Mouse (Mus musculus): Measurements from ENCODE around the gene Sulf2. TPM values are rescaled to one million over a fixed set of nuclear protein-coding genes. Genes with fewer than 3 reads are reported as not detected.
A peak's percentile ranks its signal among the peaks of the same experiment; 100 is the strongest.

Sulf2 gene
- 233 and 235 TPM in 2 replicates for polyA plus RNA-seq (2014; fragmentation: Nextera tagmentation; extraction: Ambion mirVana)

DNA sequence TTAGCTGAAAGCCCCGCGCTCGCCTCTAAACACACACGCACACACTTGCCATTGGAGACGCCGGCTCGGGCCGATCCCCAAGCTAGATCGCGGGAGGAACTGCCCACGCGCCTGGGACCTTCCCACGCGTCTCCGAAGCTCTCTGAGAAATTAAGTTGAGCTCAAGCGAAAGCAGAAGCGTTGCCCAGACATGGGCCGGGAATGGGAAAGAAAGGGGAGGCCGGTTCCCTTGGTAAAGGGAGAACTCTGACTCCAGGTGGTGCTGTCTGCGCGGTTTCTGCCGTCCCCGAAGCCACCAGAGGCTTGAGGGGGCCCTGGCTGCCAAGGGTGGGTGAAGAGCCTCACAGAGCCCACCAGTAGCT lies at the start of gene Sulf2:
Sulf2 (minus strand) TSS at position 210 of the 362 bp plus-strand sequence.
- Histone ChIP-seq H3K27ac (ENCODE audit: low read length) (peak within 1 kb of the TSS; percentile 97), H3K9ac (replicated peaks; ENCODE audit: low read depth, low read length) (peak within 1 kb of the TSS; percentile 96), H3K4me1 (ENCODE audit: control insufficient read depth, insufficient read depth, low read length) (peaks cover 48% of the 10 kb centered on the region), H3K4me2 (replicated peaks; ENCODE audit: low read depth, low read length) (peak within 1 kb of the TSS; percentile 52), H3K4me3 (ENCODE audit: low read depth, low read length) (peak within 1 kb of the TSS; percentile 83), H3K9me3 (ENCODE audit: control insufficient read depth, low read depth, low read length) (0 out of 2 replicates have a peak, but pooled peaks cover 3% of the 10 kb centered on the region), H3K36me3 (ENCODE audit: control insufficient read depth, insufficient read depth, low read length) (no peaks in the 10 kb centered on the region), H3K27me3 (ENCODE audit: control insufficient read depth, insufficient read depth, low read length) (no peaks in the 10 kb centered on the region)
- under 1% methylated on average over 23 of the region's 23 CpGs for WGBS
- ATAC-seq (ENCODE audit: insufficient number of reproducible peaks, insufficient read depth, low FRiP score, low read depth), result peak; percentile 48; the same call in 1 of the 2 replicates

GRCm38 (mm10) chr2:166204174-166204573 lies 48.7 kb upstream of the Sulf2 start:
- H3K9ac ChIP-seq (replicated peaks; ENCODE audit: low read depth, low read length), result no peak overlapping the region
- no peak overlapping the region for H3K27ac ChIP-seq (ENCODE audit: low read length)
- H3K4me3 ChIP-seq (ENCODE audit: low read depth, low read length), result no peak overlapping the region
- H3K9me3 ChIP-seq (ENCODE audit: control insufficient read depth, low read depth, low read length), result no peaks in the 10 kb centered on the region
- WGBS, result 88% methylated on average over 13 of the region's 13 CpGs
- no peak overlapping the region for H3K4me2 ChIP-seq (replicated peaks; ENCODE audit: low read depth, low read length)
- no peaks in the 10 kb centered on the region for H3K36me3 ChIP-seq (ENCODE audit: control insufficient read depth, insufficient read depth, low read length)
- ATAC-seq (ENCODE audit: insufficient number of reproducible peaks, insufficient read depth, low FRiP score, low read depth), result no peak
- no peaks in the 10 kb centered on the region for H3K27me3 ChIP-seq (ENCODE audit: control insufficient read depth, insufficient read depth, low read length)
- H3K4me1 ChIP-seq (ENCODE audit: control insufficient read depth, insufficient read depth, low read length), result no peaks in the 10 kb centered on the region

DNA sequence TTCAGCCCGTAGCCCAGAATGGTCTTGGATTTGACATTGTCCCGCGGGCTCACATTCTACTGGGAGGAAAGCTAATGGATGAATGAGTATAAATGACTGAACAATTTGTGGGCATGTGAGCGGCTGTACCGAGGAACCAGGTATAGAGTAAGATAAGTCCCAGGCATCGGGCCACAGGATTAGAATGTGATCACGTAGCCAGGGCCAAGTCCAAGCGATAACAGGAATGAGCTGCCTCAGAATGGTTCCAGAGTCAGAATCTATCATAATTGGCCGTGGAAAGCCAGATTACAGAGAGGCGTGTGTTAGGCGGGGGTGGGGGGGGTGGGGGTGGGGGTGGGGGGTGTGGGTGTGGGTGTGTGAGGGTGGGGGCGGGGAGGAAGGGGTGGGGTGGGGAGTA lies 48.2 kb upstream of the Sulf2 start:
- Histone ChIP-seq H3K4me1 (ENCODE audit: control insufficient read depth, insufficient read depth, low read length) (no peaks in the 10 kb centered on the region), H3K9ac (replicated peaks; ENCODE audit: low read depth, low read length) (no peak overlapping the region), H3K9me3 (ENCODE audit: control insufficient read depth, low read depth, low read length) (no peaks in the 10 kb centered on the region), H3K4me2 (replicated peaks; ENCODE audit: low read depth, low read length) (no peak overlapping the region), H3K27me3 (ENCODE audit: control insufficient read depth, insufficient read depth, low read length) (no peaks in the 10 kb centered on the region), H3K36me3 (ENCODE audit: control insufficient read depth, insufficient read depth, low read length) (no peaks in the 10 kb centered on the region), H3K4me3 (ENCODE audit: low read depth, low read length) (no peak overlapping the region), H3K27ac (ENCODE audit: low read length) (no peak overlapping the region)
- 69% methylated on average over 12 of the region's 12 CpGs for WGBS
- peak; percentile 56; the same call in 1 of the 2 replicates for ATAC-seq (ENCODE audit: insufficient number of reproducible peaks, insufficient read depth, low FRiP score, low read depth)

- WGBS, result 48% methylated on average over 7 of the region's 7 CpGs
- no peak overlapping the region for H3K4me2 ChIP-seq (replicated peaks; ENCODE audit: low read depth, low read length)
- no peaks in the 10 kb centered on the region for H3K27me3 ChIP-seq (ENCODE audit: control insufficient read depth, insufficient read depth, low read length)
- H3K4me3 ChIP-seq (ENCODE audit: low read depth, low read length), result no peak overlapping the region
- H3K9ac ChIP-seq (replicated peaks; ENCODE audit: low read depth, low read length), result no peak overlapping the region
- 0 out of 2 replicates have a peak, but pooled peaks have one; percentile 39 for ATAC-seq (ENCODE audit: insufficient number of reproducible peaks, insufficient read depth, low FRiP score, low read depth)
- no peaks in the 10 kb centered on the region for H3K9me3 ChIP-seq (ENCODE audit: control insufficient read depth, low read depth, low read length)
- H3K27ac ChIP-seq (ENCODE audit: low read length), result no peak overlapping the region
- H3K36me3 ChIP-seq (ENCODE audit: control insufficient read depth, insufficient read depth, low read length), result no peaks in the 10 kb centered on the region
- H3K4me1 ChIP-seq (ENCODE audit: control insufficient read depth, insufficient read depth, low read length), result 0 out of 2 replicates have a peak, but pooled peaks cover 4% of the 10 kb centered on the region
These were observed 42.5 kb upstream of the Sulf2 start for GRCm38 (mm10) chr2:166197964-166198363.

DNA sequence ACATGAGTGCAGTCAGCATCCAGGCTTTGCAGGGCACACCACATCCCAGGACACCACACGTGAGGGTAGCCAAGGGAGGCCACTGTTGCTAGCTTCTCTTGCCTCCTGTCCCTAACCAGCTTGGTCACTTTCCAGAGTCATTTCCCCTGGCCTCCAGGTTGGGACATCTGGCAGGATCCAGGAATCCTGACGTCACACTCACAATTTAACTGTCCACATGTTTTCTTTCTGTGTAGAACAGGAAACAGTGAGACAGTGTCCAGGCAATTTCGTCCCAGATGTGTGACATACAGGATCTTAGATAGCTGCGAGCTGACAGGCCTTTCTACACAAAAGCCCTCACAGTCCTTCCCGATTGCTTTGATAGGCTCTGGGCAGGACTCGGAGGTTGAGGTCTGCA lies 41.6 kb upstream of the Sulf2 start:
- H3K9me3 ChIP-seq (ENCODE audit: control insufficient read depth, low read depth, low read length), result no peaks in the 10 kb centered on the region
- no peaks in the 10 kb centered on the region for H3K36me3 ChIP-seq (ENCODE audit: control insufficient read depth, insufficient read depth, low read length)
- H3K4me1 ChIP-seq (ENCODE audit: control insufficient read depth, insufficient read depth, low read length), result 0 out of 2 replicates have a peak, but pooled peaks cover 4% of the 10 kb centered on the region
- 55% methylated on average over 6 of the region's 6 CpGs for WGBS
- no peak overlapping the region for H3K4me3 ChIP-seq (ENCODE audit: low read depth, low read length)
- no peak overlapping the region for H3K4me2 ChIP-seq (replicated peaks; ENCODE audit: low read depth, low read length)
- ATAC-seq (ENCODE audit: insufficient number of reproducible peaks, insufficient read depth, low FRiP score, low read depth), result no peak
- no peak overlapping the region for H3K9ac ChIP-seq (replicated peaks; ENCODE audit: low read depth, low read length)
- peak overlapping the region; percentile 0; the same call in 1 of the 2 replicates for H3K27ac ChIP-seq (ENCODE audit: low read length)
- no peaks in the 10 kb centered on the region for H3K27me3 ChIP-seq (ENCODE audit: control insufficient read depth, insufficient read depth, low read length)

- Histone ChIP-seq H3K9ac (replicated peaks; ENCODE audit: low read depth, low read length) (no peak overlapping the region), H3K9me3 (ENCODE audit: control insufficient read depth, low read depth, low read length) (no peaks in the 10 kb centered on the region), H3K36me3 (ENCODE audit: control insufficient read depth, insufficient read depth, low read length) (no peaks in the 10 kb centered on the region), H3K4me2 (replicated peaks; ENCODE audit: low read depth, low read length) (no peak overlapping the region), H3K27ac (ENCODE audit: low read length) (no peak overlapping the region), H3K27me3 (ENCODE audit: control insufficient read depth, insufficient read depth, low read length) (no peaks in the 10 kb centered on the region), H3K4me3 (ENCODE audit: low read depth, low read length) (no peak overlapping the region), H3K4me1 (ENCODE audit: control insufficient read depth, insufficient read depth, low read length) (0 out of 2 replicates have a peak, but pooled peaks cover 4% of the 10 kb centered on the region)
- ATAC-seq (ENCODE audit: insufficient number of reproducible peaks, insufficient read depth, low FRiP score, low read depth), result no peak
- 58% methylated on average over 13 of the region's 13 CpGs for WGBS
These were observed 40.8 kb upstream of the Sulf2 start for GRCm38 (mm10) chr2:166196080-166196786.

- Histone ChIP-seq H3K4me2 (replicated peaks; ENCODE audit: low read depth, low read length) (no peak overlapping the region), H3K27ac (ENCODE audit: low read length) (no peak overlapping the region), H3K9ac (replicated peaks; ENCODE audit: low read depth, low read length) (no peak overlapping the region), H3K4me3 (ENCODE audit: low read depth, low read length) (no peak overlapping the region), H3K4me1 (ENCODE audit: control insufficient read depth, insufficient read depth, low read length) (0 out of 2 replicates have a peak, but pooled peaks cover 4% of the 10 kb centered on the region), H3K36me3 (ENCODE audit: control insufficient read depth, insufficient read depth, low read length) (no peaks in the 10 kb centered on the region), H3K9me3 (ENCODE audit: control insufficient read depth, low read depth, low read length) (no peaks in the 10 kb centered on the region), H3K27me3 (ENCODE audit: control insufficient read depth, insufficient read depth, low read length) (no peaks in the 10 kb centered on the region)
- no peak for ATAC-seq (ENCODE audit: insufficient number of reproducible peaks, insufficient read depth, low FRiP score, low read depth)
- 75% methylated on average over 6 of the region's 6 CpGs for WGBS
These were observed 39.6 kb upstream of the Sulf2 start for GRCm38 (mm10) chr2:166195041-166195440.

DNA sequence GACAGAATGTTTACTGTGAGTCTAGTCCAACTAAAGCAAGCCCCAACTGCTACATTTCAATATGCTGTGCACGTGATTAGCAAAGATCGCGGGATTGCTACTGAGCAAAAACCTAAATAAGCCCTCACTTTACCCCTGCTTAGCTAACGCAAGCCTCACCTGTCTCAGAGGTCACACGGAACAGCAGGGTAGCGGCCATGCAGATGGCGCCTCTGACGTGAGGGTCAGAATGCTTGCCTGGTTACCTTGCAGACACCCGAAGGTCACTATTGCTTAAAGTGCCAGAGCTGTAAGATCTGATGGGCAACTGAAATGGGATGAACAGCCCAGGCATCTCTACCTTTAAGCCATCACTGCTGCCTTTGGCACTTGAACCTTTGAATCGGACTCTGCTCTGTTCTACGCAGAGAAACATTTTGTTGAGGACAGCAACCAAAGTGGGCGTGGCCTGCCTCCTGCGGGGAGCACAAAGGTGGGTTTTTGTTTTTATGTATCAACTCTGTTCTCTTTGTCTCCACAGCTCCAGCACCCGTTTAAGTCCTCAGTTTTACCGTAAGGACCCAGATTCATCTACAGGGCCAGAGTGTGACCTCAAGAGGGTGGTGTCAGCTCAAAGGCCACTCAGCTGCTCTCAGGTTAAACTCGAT lies 38.8 kb upstream of the Sulf2 start:
- ATAC-seq (ENCODE audit: insufficient number of reproducible peaks, insufficient read depth, low FRiP score, low read depth), result no peak
- Histone ChIP-seq H3K9ac (replicated peaks; ENCODE audit: low read depth, low read length) (no peak overlapping the region), H3K4me2 (replicated peaks; ENCODE audit: low read depth, low read length) (no peak overlapping the region), H3K27ac (ENCODE audit: low read length) (no peak overlapping the region), H3K4me1 (ENCODE audit: control insufficient read depth, insufficient read depth, low read length) (0 out of 2 replicates have a peak, but pooled peaks cover 4% of the 10 kb centered on the region), H3K36me3 (ENCODE audit: control insufficient read depth, insufficient read depth, low read length) (no peaks in the 10 kb centered on the region), H3K4me3 (ENCODE audit: low read depth, low read length) (no peak overlapping the region), H3K27me3 (ENCODE audit: control insufficient read depth, insufficient read depth, low read length) (no peaks in the 10 kb centered on the region), H3K9me3 (ENCODE audit: control insufficient read depth, low read depth, low read length) (no peaks in the 10 kb centered on the region)
- WGBS, result 67% methylated on average over 16 of the region's 16 CpGs

All from stomach, embryonic 14.5 days (tissue).